Mouse (Mus musculus): ENCODE results near the gene Akna.
A peak's percentile ranks its signal among the peaks of the same experiment; 100 is the strongest.

Gene Akna

GRCm38 (mm10) chr4:63403040-63403959, at the start of gene Akna:
TSS of gene Akna (minus strand) at chr4:63403354.
- DNase-seq: peak; percentile 81 to 87

- DNase-seq: no peak
Measured at GRCm38 (mm10) chr4:63452555-63452954, 49.4 kb upstream of the Akna start.

- DNase-seq: peak; percentile 67 to 79
Measured at GRCm38 (mm10) chr4:63450551-63450950, 47.4 kb upstream of the Akna start.

DNA sequence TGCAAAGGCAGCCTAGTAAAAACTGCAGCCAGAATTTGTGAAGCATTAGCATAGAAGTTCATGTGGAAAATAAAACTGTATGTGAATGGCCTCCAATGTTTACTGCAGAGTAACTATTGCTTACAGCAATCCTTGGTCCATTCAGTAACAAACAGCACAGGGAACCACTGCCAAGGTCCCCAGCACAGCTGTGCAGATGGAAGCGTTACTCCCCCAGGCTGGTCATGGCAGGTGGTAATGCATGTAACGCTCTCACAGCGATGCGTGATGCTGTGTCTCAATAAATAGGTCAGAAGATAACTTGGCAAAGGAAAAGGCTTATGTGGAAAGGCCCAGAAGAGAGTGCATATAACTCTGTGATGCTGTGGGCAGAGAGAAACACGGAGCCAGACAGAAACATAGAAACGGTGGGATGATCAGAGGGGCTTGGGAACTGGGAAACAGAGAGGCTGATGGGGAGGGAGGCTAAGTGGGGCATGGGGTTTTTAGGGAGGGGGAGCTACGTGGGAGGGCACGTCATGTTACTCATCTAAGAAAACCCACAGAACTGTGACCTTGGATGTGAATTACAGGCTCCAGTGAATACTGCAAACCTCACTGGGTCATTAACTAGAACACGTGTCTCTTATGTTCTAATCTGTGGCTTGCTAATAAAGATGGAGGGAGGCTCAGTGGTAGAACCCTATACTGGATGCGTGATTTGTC, 41.4 kb upstream of the Akna start:
- peak in 1 of 2 experiments; percentile 29 for DNase-seq

- DNase-seq: no peak
Measured at GRCm38 (mm10) chr4:63443101-63443500, 39.9 kb upstream of the Akna start.

DNA sequence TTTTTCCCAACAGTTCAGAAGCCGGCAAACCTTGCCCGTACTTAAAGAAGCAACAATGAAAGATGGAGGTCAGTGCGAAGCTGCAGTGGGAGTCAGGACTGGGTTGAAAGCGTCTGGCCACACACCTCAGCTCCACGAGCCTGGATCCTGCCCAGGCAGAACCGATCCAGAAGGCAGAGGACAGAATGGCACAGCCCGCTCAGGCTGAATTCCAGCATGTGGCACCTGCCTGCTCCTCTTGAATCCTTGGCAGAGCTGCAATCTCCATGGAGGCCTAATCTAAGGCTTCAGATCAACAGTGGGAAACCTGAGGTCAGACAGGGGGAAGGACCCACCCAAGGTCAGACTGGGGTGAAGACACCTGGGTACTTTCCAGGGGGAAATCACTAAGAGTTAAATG, 38.5 kb upstream of the Akna start:
- DNase-seq: peak; percentile 87 to 89

DNA sequence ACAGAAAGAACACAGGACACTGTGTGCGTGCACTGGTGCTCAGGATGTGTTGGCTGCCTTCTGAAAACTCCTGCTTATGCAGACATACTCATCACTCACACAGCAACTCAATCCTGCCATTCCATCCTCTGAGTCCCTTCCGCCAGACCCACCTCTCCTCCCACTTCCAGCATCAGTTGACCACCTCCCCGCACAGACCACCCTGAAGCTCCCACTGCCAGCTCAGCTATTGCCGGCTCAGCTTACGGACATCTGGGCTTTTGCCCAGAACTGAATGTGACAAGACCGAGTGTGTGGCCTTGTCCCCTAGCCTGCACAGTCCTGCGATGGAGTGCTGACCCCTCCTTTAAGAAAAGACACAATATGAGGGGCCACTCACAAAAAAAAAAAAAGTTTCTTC, 37.1 kb upstream of the Akna start:
- peak in 1 of 2 experiments; percentile 34 for DNase-seq

DNA sequence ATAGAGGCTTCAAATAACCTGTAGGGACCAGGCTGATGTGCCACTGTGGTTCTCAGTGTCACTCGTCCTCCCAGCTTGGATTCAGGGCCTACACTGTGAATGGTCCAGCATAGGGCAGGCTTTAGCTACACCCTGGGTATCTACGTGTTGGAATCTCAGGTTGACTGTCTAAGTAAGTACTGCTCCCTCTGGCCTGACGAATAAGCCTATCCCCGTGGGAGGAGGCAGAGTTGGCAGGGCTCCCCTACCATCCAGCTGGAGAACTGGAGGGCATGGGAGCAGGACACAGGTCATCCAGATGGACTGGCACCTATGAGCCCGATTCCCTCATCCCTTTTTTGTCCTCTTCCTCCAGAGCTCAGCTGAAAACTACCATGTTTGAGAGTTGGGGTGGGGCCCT, 34.8 kb upstream of the Akna start:
- no peak for DNase-seq

DNA sequence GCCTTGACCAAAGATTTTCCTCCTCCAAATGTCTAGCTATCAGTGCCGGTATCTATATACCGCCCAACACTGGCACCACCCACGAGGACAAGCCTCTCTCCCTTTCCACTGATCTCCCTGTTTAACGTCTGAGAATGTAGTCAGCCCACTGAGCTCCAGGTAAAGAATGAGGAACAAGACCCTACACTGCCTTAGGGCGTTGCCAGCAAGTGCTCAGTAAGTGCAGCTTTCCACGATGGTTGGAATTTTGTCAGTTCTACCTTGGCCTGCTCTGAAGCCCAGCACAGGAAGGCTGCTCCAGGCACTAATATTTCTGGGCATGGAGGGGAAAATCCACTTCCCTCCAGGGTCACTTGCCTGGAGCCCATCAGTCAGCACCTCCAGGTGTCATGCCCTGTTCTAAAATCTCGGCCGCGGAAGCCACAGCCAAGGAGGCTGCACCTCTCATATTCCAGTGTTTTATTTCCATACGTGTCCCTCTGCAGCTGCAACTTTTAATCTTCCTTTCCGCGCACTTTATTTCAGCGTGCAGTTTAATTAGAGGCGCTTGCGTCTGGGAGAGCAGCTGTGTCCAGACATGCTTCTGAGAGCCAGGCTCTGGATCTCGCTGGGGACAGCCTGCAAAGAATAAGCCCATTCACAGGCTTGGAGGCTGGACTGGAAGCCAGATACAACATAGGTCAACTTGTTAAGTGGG, 34.1 kb upstream of the Akna start:
- DNase-seq: no peak

- DNase-seq: no peak
Measured at GRCm38 (mm10) chr4:63435402-63435801, 32.2 kb upstream of the Akna start.

DNA sequence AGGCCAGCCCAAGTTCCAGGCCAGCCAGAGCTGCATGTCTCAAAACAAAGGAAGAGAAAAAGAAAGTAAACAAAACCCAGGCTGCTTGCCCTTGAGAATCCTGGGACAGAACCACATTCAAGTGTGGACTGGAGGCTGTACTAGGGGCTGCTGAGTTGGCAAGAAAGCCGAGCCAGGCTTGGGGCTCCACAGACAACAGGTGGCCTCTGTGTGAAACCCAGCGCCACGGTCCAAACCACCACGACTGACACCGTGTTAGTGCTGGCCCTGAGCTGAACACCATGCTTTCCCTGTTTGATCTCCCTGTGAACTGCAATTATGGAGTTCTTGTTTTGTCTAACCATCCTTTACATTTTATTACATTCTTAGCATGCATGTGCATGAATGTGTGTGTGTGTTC, 27.9 kb upstream of the Akna start:
- no peak for DNase-seq

DNA sequence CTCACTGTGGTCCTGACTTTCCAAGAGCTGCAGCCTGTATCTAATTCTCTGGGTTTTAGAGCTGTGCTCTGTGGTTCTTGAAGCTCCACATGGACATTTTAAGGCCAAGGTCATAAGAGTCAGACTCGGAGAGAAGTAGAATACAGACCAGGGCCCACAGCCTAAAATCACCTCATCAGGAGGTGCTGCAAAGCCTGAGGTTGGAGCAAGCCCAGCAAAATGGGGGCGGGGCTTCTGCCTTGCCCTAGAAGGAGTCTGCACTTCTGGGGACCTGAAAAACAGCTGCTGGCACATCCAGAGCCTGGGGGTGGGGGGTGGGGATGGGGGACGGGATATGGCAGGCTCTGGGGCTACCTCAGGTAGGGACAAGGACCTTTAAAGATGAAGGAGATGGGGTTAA, 27.2 kb upstream of the Akna start:
- no peak for DNase-seq

- no peak for DNase-seq
Measured at GRCm38 (mm10) chr4:63426308-63426707, 23.2 kb upstream of the Akna start.

DNA sequence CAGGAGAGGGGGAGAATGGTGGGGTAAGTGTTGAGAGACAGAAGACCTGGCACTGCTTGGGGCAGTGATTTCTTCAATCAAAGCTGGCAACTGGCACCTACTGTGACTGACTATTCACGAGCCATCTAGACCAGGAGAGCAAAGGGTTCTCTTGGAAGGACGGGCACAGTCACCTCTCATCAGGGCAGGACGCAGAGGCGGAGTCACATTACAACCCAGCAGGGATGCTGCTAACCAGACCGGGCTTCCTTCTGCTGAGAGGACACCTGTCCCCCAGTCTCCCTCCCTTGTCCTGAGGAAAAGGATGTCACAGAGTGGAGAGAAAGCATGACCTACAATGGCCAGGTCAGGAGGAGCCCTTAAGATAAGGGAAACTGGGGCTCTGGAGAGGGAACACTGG, 20.7 kb upstream of the Akna start:
- DNase-seq: no peak

GRCm38 (mm10) chr4:63423231-63423630, 20.1 kb upstream of the Akna start:
- no peak for DNase-seq

- DNase-seq: peak; percentile 64 to 72
Measured at GRCm38 (mm10) chr4:63420143-63420920, 17.2 kb upstream of the Akna start.

GRCm38 (mm10) chr4:63418270-63418669, 15.1 kb upstream of the Akna start:
- no peak for DNase-seq

DNA sequence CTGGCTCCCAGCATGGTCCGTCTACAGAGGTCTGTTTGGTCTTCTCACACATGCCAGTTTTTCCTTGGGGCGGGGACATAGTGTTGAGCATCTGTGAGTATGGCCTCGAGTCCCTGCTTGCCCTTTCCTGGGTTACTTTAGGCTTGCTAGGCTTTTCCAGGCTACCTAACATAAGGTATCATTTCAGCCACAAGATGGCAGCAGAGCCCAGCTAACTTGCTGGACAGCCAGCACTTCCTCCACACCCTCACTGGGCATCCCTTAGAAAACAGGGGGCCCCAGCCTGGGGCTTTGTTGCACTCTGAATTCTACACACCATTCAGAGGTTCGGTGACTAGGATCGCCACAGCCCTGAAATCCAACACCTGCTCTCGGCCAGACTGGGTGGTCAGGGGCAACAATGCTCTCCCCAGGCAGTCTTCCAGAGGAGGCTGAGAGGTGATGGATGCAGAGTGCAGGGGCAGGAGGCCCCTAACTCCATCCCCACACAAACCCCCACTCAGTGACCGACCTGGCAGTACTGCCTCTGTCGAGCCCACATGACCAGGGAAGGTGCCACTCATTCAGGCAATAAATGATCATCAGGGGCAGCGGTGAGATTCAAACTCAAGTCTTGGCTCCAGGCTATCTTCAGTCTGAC, 14.3 kb upstream of the Akna start:
- DNase-seq: peak; percentile 95 to 98

GRCm38 (mm10) chr4:63414951-63415350, 11.8 kb upstream of the Akna start:
- DNase-seq: no peak

GRCm38 (mm10) chr4:63411222-63411621, 8.1 kb upstream of the Akna start:
- DNase-seq: no peak

GRCm38 (mm10) chr4:63410583-63410934, 7.4 kb upstream of the Akna start:
- peak; percentile 97 for DNase-seq

- peak; percentile 63 to 73 for DNase-seq
Measured at GRCm38 (mm10) chr4:63409908-63410582, 6.9 kb upstream of the Akna start.

Data from cerebellum, postnatal 10 days (tissue).